Mouse (Mus musculus) central nervous system, embryonic 11.5 days (tissue): ENCODE results near the gene Lgals2. TPM values are rescaled to one million over a fixed set of nuclear protein-coding genes. Genes with fewer than 3 reads are reported as not detected.

Source experiments
- polyA plus RNA-seq: library from polyadenylated mRNA; depleted of rRNA; stranded (reverse); fragments of >200 nt; gene quantifications from 2 replicates; pipeline ENCODE4 v1.2.3, GENCODE M21; 2012; rRNA removed

Gene Lgals2
- polyA plus RNA-seq, result 0.93 and 1.00 TPM in 2 replicates

DNA sequence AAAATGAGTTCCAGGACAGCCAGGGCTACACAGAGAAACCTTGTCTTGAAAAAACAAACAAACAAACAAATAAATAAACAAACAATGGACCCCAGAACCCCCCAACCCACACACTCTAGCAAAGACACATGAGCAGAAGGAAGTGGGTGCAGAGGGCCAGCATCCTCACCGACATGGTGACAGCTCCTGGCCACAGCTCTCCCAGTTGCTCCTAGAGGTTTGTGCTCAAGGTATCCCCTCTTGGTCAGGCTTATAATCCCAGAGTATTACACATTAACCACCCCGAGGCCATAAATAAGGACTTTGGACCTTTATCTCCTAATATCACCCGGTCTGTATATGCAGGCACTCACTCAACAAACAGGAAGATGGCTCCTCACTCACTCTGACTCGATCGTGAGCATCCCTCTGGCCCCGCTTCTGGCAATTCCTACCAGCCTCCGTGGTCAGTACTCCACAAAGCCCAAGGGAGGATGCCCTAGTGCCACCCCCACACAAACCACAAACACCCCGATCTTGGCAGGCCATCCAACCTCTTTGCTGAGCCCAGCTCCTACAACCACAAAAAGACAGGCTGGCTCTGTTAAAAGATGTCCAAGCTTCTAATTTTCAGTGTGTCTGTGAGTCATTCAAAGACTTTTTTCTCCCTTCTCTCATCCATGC, at the start of gene Lgals2:
Gene Lgals2 (minus strand): TSS at position 227 of the 663 bp plus-strand sequence.

DNA sequence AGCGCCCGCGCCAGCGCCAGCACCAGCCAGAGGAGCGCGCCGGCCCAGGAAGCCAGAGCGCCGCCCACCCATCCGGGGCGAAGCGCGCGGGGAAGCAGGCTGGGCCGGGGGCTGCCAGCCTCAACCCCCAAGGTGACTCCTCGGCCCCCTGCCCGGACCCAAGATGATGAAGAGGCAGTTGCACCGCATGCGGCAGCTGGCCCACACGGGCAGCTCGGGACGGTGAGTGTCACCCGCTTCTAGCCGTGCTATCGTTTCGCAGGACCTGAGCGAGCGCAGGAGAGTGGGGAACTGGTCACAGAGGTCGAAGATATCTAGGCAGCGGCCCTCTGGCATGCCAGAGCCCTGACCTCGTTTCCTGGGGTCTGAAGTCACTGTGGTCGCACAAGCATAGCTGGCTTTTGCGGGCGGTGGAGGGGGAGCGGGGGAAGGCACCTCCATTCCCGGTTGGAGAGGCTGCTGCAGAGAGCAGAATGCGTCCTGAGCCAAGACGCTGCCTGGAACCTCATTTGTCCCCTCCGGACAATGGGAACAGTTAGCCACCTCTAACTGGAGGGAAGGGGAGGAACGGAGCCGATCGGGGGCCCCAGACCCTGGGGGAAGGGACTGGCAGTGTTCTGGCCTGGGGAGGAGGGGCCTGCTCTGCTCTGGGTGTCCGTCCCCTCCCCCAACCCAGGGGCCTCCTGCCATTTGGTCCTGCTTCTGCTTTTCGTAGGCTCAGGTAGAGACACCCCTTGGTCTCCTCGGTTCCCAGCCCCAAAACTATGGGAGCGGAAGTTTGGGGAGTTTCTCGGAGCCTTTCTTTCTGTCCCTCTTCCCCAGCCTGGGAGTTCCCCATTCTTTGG, 44.6 kb upstream of the Lgals2 start, which contains the start of gene Sh3bp1:
Gene Sh3bp1 (plus strand): TSS at position 29 of the 845 bp plus-strand sequence.

DNA sequence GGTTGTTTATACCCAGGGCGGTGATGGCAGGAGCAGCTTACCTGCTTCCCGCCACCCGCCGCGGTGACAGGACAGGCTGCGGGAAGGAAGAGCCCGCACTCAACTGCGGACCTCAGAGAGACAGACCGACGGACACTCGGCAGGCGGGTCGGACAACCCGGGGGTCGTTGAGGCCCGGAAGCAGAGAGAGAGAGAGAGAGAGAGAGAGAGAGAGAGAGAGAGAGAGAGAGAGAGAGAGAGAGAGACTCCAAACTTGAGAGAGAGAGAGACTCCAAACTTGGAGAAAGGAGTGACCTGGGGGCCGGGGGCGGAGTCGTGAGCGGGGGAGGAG, 44.0 kb upstream of the Lgals2 start, which contains the start of gene Gm49510:
Gene Gm49510 (plus strand): TSS at position 259 of the 331 bp plus-strand sequence.

DNA sequence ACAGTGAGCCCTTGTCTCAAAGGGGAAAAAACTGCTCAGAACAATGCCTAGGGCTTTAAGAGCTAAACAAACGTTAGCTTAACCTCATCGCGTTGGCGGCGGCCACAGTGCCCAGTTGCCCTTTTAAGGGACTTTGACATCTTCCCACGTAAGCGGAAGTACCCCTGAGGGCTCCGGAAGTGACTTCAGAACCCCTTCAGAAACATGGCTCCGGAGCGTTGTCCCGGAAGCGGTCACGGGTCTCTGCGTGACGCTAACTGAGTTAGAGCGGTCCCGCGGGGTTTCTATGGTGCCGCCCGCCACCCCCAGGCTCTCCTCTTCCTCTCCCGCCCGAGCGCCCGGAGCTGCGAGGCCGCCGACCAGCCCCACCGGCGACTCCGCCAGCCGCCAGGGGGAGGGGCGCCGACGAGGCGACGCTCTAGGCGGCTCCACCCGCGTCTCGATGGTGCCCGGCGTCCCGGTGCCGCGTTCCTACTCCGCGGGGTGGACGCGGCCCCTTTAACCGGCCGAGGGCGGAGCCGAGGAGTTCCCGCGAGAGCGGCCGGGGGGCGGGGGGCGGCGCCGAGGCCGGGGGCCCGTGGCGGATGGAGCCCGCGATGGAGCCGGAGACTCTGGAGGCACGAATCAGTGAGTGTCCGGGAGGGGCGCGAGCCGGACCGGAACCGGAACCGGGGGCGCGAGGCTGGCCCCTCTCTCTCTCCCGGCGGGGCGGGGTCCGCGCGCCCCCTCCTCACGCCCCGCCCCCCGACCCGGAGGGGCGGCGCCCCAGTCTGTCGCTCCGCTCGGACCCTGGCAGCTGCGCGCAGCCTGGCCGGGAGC, 21.9 kb upstream of the Lgals2 start, which contains the start of gene Gga1:
Gene Gga1 (plus strand): TSS at position 200 of the 819 bp plus-strand sequence.

DNA sequence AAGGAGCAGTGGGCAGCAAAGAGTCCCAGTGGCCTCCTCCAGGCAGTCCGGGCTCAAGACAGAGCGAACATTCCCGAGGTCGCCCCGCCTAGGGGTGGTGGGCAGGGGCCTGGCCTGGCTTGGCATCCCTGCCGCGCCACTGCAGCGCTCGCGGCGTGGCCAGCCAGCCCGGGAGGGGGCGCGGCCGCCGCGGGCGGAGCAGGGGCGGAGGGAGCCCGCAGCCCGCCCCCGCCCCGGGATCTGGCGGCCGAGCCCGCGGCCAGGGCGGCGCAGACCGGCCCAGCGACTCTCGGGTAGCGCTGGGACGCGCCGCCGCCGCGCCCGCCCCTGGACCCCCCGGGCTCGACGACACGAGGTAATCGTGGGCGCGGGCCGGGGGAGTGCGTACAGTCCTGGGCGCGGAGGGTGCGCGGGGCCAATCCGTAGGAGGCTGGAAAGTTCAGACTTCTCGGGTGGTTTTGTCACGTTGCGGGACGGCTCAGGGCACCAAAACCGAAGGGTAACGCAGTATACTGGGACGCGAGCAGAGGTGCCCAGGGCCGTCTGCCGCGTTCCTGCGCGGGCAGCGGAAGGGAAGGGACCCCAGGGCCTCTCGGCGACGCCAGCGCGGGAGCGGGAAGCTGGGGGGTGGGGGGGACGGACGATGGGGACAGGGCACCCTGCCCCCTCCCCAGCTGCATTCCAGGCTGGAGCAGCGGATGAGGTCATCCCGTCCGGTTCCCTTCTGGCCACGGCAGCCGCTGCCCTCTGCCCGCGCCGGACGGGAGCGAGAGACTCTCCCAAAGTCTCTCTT, 12.8 kb downstream of the Lgals2 start, which contains the start of gene Cdc42ep1:
Gene Cdc42ep1 (plus strand): TSS at position 254 of the 793 bp plus-strand sequence.

DNA sequence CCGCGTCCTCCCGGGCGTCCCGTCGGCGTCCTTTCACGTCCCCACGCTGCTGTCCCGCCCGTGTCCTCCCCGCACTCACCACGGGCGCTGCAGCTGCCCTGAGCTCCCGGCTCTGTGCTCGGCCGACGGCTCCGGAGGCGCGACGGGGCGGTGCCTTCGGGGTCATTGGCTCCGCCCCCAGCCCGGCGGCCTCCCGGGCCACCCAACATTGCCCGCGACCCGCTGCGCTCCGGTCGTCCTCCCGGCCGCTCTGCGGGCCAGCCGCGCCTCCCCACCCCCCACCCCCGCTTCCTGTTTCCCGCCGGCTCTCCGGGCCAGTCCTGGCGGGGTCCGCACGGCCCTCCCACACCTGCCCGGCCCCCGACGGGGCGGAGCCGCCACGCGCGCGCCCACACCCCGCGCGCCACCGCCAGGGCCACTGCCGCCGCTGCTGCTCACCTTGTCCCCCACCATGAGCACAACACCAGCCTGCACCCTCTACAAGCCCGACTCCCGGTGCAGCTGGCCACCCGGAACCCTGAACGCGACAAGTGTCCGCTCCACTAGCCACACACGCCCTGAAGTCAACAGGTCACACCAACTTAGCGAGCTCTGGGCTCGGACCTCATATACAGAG, 52.4 kb downstream of the Lgals2 start, which contains the start of gene Card10:
Gene Card10 (minus strand): TSS at position 267 of the 616 bp plus-strand sequence.

Other genes starting within 250 kb of the Lgals2 start
- 0.57 and 0.95 TPM in 2 replicates for gene Elfn2, start 136.8 kb downstream of the Lgals2 start, polyA plus RNA-seq
- 54.4 and 79.1 TPM in 2 replicates for gene Mfng, start 82.1 kb downstream of the Lgals2 start, polyA plus RNA-seq
- 3.7 and 4.6 TPM in 2 replicates for gene Card10, start 52.5 kb downstream of the Lgals2 start, polyA plus RNA-seq
- 8.0 and 14.8 TPM in 2 replicates for gene Cdc42ep1, start 12.9 kb downstream of the Lgals2 start, polyA plus RNA-seq
- 47.5 and 50.7 TPM in 2 replicates for gene Gga1, start 21.7 kb upstream of the Lgals2 start, polyA plus RNA-seq
- 0.06 TPM in 2 replicates for gene Gm49510, start 44.1 kb upstream of the Lgals2 start, polyA plus RNA-seq
- gene Sh3bp1, start 44.2 kb upstream of the Lgals2 start, polyA plus RNA-seq, result 17.2 and 36.7 TPM in 2 replicates
- 36.2 and 38.7 TPM in 2 replicates for gene Pdxp, start 58.4 kb upstream of the Lgals2 start, polyA plus RNA-seq
- 294 and 553 TPM in 2 replicates for gene Lgals1, start 71.2 kb upstream of the Lgals2 start, polyA plus RNA-seq
- 36.5 and 40.1 TPM in 2 replicates for gene Nol12, start 79.4 kb upstream of the Lgals2 start, polyA plus RNA-seq
- gene Triobp, start 92.2 kb upstream of the Lgals2 start, polyA plus RNA-seq, result 51.7 and 58.0 TPM in 2 replicates
- 366 and 397 TPM in 2 replicates for gene H1f0, start 172.9 kb upstream of the Lgals2 start, polyA plus RNA-seq
- 0.18 and 0.24 TPM in 2 replicates for gene Galr3, start 186.4 kb upstream of the Lgals2 start, polyA plus RNA-seq
- gene Ankrd54, start 207.4 kb upstream of the Lgals2 start, polyA plus RNA-seq, result 39.7 and 53.6 TPM in 2 replicates
- gene Eif3l, start 219.7 kb upstream of the Lgals2 start, polyA plus RNA-seq, result 143 and 242 TPM in 2 replicates